Mouse (Mus musculus) heart, embryonic 13.5 days (tissue): Measurements from ENCODE around the gene Epp13. TPM values are rescaled to one million over a fixed set of nuclear protein-coding genes. Genes with fewer than 3 reads are reported as not detected.
"Not testable (repeated sequence)": the region's sequence is repeated elsewhere in the genome, so short reads cannot be mapped to it uniquely, and the experiment has no call there.

Experiments used
- ATAC-seq: fragments of 200-750 bp; cut with Nextera tagmentation; 2 replicates; pipeline ENCODE4 v1.8.0; 2017; ENCODE audit warnings: moderate TSS enrichment; ENCODE audit not compliant: insufficient number of reproducible peaks, low FRiP score, low TSS enrichment; ENCODE audit errors: extremely low read depth
- H3K27ac ChIP-seq: fragments of 300-500 bp; sonication (generic); replicated peaks from 2 replicates; pipeline ENCODE4 v1.5.1; 2015; ENCODE audit warnings: moderate library complexity, mild to moderate bottlenecking, inconsistent platforms
- H3K27me3 ChIP-seq: fragments of 300-500 bp; sonication (generic); replicated peaks from 2 replicates; pipeline ENCODE4 v1.6.1; 2015; ENCODE audit warnings: mild to moderate bottlenecking, inconsistent platforms
- H3K36me3 ChIP-seq: fragments of 300-500 bp; sonication (generic); 2 replicates; pipeline ENCODE4 v1.6.1; 2015; ENCODE audit warnings: mild to moderate bottlenecking, inconsistent platforms
- H3K4me1 ChIP-seq: fragments of 300-500 bp; sonication (generic); 2 replicates; pipeline ENCODE4 v1.6.1; 2015; ENCODE audit warnings: inconsistent platforms
- H3K4me2 ChIP-seq: fragments of 300-500 bp; sonication (generic); 2 replicates; pipeline ENCODE4 v1.6.1; 2015; ENCODE audit warnings: inconsistent platforms, mild to moderate bottlenecking, moderate library complexity
- H3K4me3 ChIP-seq: fragments of 300-500 bp; sonication (generic); 2 replicates; pipeline ENCODE4 v1.5.1; 2015; ENCODE audit warnings: moderate library complexity, mild to moderate bottlenecking, inconsistent platforms
- H3K9ac ChIP-seq: fragments of 300-500 bp; sonication (generic); 2 replicates; pipeline ENCODE4 v1.6.1; 2015; ENCODE audit warnings: inconsistent platforms, mild to moderate bottlenecking, moderate library complexity
- H3K9me3 ChIP-seq: fragments of 300-500 bp; sonication (generic); 2 replicates; pipeline ENCODE4 v1.6.1; 2016; ENCODE audit warnings: inconsistent platforms
- WGBS: fragments of 180-500 bp; shearing (Covaris S2); methylation state at CpG from one replicate; pipeline ENCODE4 v1.1.7; 2015; ENCODE audit warnings: mixed read lengths; 5-methylcytosine and 5-hydroxymethylcytosine counted together
- polyA plus RNA-seq: library from polyadenylated mRNA; unstranded; fragments of >200 nt; fragmentation: Nextera tagmentation; extraction: Ambion mirVana; gene quantifications from 2 replicates; pipeline ENCODE4 v1.2.1, GENCODE M21; 2015

Gene Epp13
- polyA plus RNA-seq, 1 experiment from 2014 or later = not detected

- Histone ChIP-seq H3K4me2 (peak within 1 kb of the TSS; percentile 85), H3K27me3 (no peaks in the 10 kb centered on the region), H3K27ac (peak within 1 kb of the TSS; percentile 85), H3K4me1 (peaks cover 25% of the 10 kb centered on the region), H3K36me3 (peaks cover 5% of the 10 kb centered on the region; the same call in 1 of the 2 replicates), H3K4me3 (peak within 1 kb of the TSS; percentile 58), H3K9ac (peak within 1 kb of the TSS; percentile 82), H3K9me3 (no peaks in the 10 kb centered on the region)
- ATAC-seq = peak; percentile 92
- 4% methylated on average over 45 of the region's 50 CpGs for WGBS
These were observed 33.6 kb downstream of the Epp13 start, which contains the start of gene Zfp667 for GRCm38 (mm10) chr7:6285842-6286705. Zfp667 (plus strand) TSS chr7:6286579.

GRCm38 (mm10) chr7:6286921-6287531 lies 34.5 kb downstream of the Epp13 start:
- ATAC-seq = 0 out of 2 replicates have a peak, but pooled peaks have one; percentile 6
- no peak overlapping the region for H3K27ac ChIP-seq
- 29% methylated on average over 15 of the region's 15 CpGs for WGBS

GRCm38 (mm10) chr7:6291121-6291520 lies 38.6 kb downstream of the Epp13 start:
- 84% methylated on average over 5 of the region's 6 CpGs for WGBS
- H3K9me3 ChIP-seq, H3K4me2 ChIP-seq, H3K27ac ChIP-seq, H3K27me3 ChIP-seq, H3K4me3 ChIP-seq, ATAC-seq, H3K9ac ChIP-seq: not testable (repeated sequence)
- H3K4me1 ChIP-seq = peaks cover 11% of the 10 kb centered on the region
- peaks cover 28% of the 10 kb centered on the region for H3K36me3 ChIP-seq

More at GRCm38 (mm10) chr7:6286921-6287531, 34.5 kb downstream of the Epp13 start:
- Histone ChIP-seq H3K4me2 (peak overlapping the region; percentile 85), H3K9me3 (no peaks in the 10 kb centered on the region), H3K36me3 (peaks cover 5% of the 10 kb centered on the region; the same call in 1 of the 2 replicates), H3K4me1 (peaks cover 21% of the 10 kb centered on the region), H3K27me3 (no peaks in the 10 kb centered on the region), H3K9ac (peak overlapping the region; percentile 82), H3K4me3 (peak overlapping the region; percentile 58)

- H3K4me3 ChIP-seq, H3K9ac ChIP-seq, H3K27me3 ChIP-seq, H3K27ac ChIP-seq, ATAC-seq, H3K4me1 ChIP-seq, H3K4me2 ChIP-seq: not testable (repeated sequence)
- H3K9me3 ChIP-seq = peaks cover 14% of the 10 kb centered on the region
- H3K36me3 ChIP-seq = peaks cover 49% of the 10 kb centered on the region
- WGBS = 66% methylated on average over 11 of the region's 11 CpGs
These were observed 48.3 kb downstream of the Epp13 start for GRCm38 (mm10) chr7:6300796-6301195.

- no peaks in the 10 kb centered on the region for H3K9me3 ChIP-seq
- H3K9ac ChIP-seq = peak overlapping the region; percentile 93
- H3K4me3 ChIP-seq = peak overlapping the region; percentile 72
- H3K27ac ChIP-seq = peak overlapping the region; percentile 75
- 15% methylated on average over 23 of the region's 23 CpGs for WGBS
- peak; percentile 55; the same call in 1 of the 2 replicates for ATAC-seq
- peaks cover 19% of the 10 kb centered on the region for H3K36me3 ChIP-seq
- H3K4me2 ChIP-seq = peak overlapping the region; percentile 84
- peaks cover 14% of the 10 kb centered on the region for H3K4me1 ChIP-seq
- no peaks in the 10 kb centered on the region for H3K27me3 ChIP-seq
These were observed 78.1 kb downstream of the Epp13 start for GRCm38 (mm10) chr7:6330458-6331232.

GRCm38 (mm10) chr7:6331233-6331956 lies 78.9 kb downstream of the Epp13 start, which contains the start of gene Zfp583:
Zfp583 (minus strand) TSS chr7:6331285.
- Histone ChIP-seq H3K27ac (peak within 1 kb of the TSS; percentile 75), H3K9me3 (no peaks in the 10 kb centered on the region), H3K4me2 (peak within 1 kb of the TSS; percentile 84), H3K27me3 (no peaks in the 10 kb centered on the region), H3K36me3 (peaks cover 17% of the 10 kb centered on the region), H3K9ac (peak within 1 kb of the TSS; percentile 93), H3K4me3 (peak within 1 kb of the TSS; percentile 72), H3K4me1 (peaks cover 14% of the 10 kb centered on the region)
- ATAC-seq = peak; percentile 84
- WGBS = 5% methylated on average over 31 of the region's 31 CpGs

Other genes with a start within 250 kb of the Epp13 start
- not detected in 2 replicates for gene Vmn1r65, start 241.7 kb upstream of the Epp13 start, polyA plus RNA-seq
- gene Nlrp4c, start 207.5 kb upstream of the Epp13 start, polyA plus RNA-seq = not detected in 2 replicates
- gene Zfp787, start 96.7 kb upstream of the Epp13 start, polyA plus RNA-seq = 19.1 and 20.0 TPM in 2 replicates
- gene Zfp444, start 80.5 kb upstream of the Epp13 start, polyA plus RNA-seq = 26.8 and 34.0 TPM in 2 replicates
- gene Galp, start 55.6 kb upstream of the Epp13 start, polyA plus RNA-seq = not detected in 2 replicates
- not detected in 2 replicates for gene Zscan5b, start 30.4 kb upstream of the Epp13 start, polyA plus RNA-seq
- gene Zfp667, start 33.9 kb downstream of the Epp13 start, polyA plus RNA-seq = 3.6 and 4.2 TPM in 2 replicates
- gene Zfp583, start 78.6 kb downstream of the Epp13 start, polyA plus RNA-seq = 2.7 and 4.6 TPM in 2 replicates
- 1.0 and 1.2 TPM in 2 replicates for gene Gm3854, start 91.0 kb downstream of the Epp13 start, polyA plus RNA-seq
- gene Zfp78, start 110.6 kb downstream of the Epp13 start, polyA plus RNA-seq = 1.1 TPM in 2 replicates
- 7.0 and 7.4 TPM in 2 replicates for gene Zfp28, start 130.6 kb downstream of the Epp13 start, polyA plus RNA-seq
- gene Smim17, start 146.0 kb downstream of the Epp13 start, polyA plus RNA-seq = not detected in 2 replicates
- not detected in 2 replicates for gene Gm20715, start 157.6 kb downstream of the Epp13 start, polyA plus RNA-seq
- gene Olfr1344, start 186.0 kb downstream of the Epp13 start, polyA plus RNA-seq = not detected in 2 replicates
- gene Olfr1336, start 203.5 kb downstream of the Epp13 start, polyA plus RNA-seq = not detected in 2 replicates
- gene Olfr1346, start 214.4 kb downstream of the Epp13 start, polyA plus RNA-seq = not detected in 2 replicates
- not detected in 2 replicates for gene Olfr5, start 234.2 kb downstream of the Epp13 start, polyA plus RNA-seq
- gene Olfr1347, start 247.0 kb downstream of the Epp13 start, polyA plus RNA-seq = not detected in 2 replicates